Mouse (Mus musculus): ENCODE measurements around the gene N6amt1.

The N6amt1 gene

DNA sequence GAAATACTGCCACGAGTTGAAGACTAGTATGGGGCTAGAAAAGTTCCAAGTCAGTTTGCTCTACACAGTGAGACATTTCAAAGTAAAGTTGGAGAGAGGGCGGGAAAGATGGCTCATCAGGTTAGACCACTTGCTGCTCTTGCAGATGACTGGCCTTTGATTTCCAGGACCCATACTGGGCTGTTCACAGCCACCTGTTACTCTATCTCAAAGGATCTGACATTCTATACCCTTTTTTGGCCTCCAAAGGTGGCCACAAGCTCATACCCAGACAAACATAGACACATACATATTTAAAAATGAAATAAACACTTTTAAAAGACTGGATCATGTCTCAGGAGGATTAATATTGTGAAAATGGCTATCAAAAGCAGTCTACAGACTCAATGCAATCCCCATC is 30.4 kb downstream of the N6amt1 start:
- no peak for DNase-seq (ENCODE audit: low read depth in 2 of 2, low spot score in 2 of 2)

DNA sequence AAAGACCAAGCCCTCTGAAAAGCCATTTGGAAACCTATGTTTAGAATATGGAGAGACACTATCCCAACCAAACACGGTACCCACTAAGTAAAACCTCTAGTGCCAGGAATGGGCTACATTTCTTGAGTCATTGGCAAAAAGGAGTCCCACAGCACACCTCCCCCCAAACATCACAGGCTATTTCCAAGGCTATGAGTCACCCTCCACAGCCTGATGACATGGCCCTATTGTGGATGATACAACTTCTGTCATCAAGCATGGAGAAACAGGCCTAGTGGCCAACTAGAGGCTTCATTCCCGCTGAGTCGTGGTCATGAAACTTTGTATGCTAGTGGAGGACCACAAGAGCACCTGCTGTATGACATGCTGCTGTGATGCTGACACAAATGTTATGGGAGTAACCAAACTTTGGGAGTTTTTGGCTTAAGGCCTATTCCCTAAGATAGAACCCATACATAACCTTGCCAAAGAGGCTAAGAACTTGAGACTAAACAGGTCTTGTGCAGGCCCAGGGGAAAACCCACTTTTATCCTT is 33.5 kb downstream of the N6amt1 start:
- DNase-seq (ENCODE audit: low read depth in 2 of 2, low spot score in 2 of 2): no peak

DNA sequence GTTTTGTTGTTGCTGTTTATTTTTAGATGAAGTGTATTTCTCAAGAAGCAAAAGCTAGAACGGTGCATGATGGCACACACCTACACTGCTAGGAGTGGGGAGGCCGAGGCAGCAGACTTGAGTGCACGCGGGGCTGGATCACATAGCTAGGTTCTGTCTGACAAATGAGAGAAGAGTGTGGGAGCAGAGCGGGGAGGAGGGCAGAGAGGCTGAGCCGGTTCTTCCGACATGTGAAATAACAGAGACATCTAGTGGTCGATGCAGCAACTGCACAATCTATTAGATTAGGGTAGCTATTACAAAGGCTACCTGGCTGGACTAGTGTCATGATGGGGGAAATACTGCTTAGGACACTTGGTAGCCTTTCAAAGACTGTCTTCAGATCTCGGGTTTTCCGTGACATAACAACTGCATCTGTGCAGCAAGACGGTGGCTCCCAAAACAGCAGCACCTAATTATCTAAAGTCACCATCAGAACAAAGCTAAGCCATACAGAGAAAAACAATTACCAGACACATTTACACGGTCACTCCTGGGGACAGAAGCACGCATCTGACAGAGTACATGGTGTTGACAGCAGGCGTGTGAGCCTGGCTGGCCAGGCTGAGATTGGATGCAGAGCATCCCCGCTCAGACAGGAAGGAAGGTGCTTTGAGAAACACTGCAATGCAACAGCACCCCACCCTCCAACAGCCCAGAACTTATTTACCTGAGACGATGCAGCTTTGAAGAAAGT is 40.0 kb downstream of the N6amt1 start:
- peak; percentile 18 to 32 for DNase-seq (ENCODE audit: low read depth in 2 of 2, low spot score in 2 of 2)

DNA sequence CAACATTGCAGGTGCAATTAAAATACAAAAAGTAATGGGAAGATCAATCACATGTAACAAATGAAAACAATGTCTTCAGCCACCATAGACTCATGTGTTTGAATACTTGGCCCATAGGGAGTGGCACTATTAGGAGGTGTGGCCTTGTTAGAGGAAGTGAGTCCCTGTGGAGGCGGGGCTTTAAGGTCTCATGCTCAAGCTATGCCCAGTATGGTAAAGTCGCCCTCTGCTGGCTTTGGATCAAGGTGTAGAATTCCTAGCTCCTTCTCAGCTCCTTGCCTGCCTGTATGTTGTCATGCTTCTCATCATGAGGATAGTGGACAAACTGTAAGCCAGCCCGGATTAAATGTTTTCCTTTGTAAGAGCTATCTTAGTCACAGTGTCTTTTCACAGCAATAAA is 51.0 kb downstream of the N6amt1 start:
- no peak for DNase-seq (ENCODE audit: low read depth in 2 of 2, low spot score in 2 of 2)
